Mouse (Mus musculus) E14TG2a.4 (cell line): Measurements from ENCODE around the gene Tmem59.

ENCODE experiments used
- CTCF ChIP-seq: conservative IDR thresholded peaks from 2 replicates; pipeline ENCODE4 v1.5.1; 2014; ENCODE audit warnings: low read length
- NANOG ChIP-seq: IDR thresholded peaks from 2 replicates; pipeline ENCODE4 v1.6.1; 2014; ENCODE audit warnings: borderline replicate concordance, low read length, mixed read lengths
- POU5F1 ChIP-seq: IDR thresholded peaks from 2 replicates; pipeline ENCODE4 v1.6.1; 2014; ENCODE audit warnings: low read length, borderline replicate concordance

GRCm38 (mm10) chr4:107163341-107163740 is 14.9 kb upstream of the Tmem59 start:
- TF ChIP-seq CTCF (no peak), POU5F1 (no peak), NANOG (no peak)
